Mouse (Mus musculus) forebrain, postnatal 0 days (tissue): ENCODE data around the gene Cd3d. TPM values are rescaled to one million over a fixed set of nuclear protein-coding genes. Genes with fewer than 3 reads are reported as not detected.

Experiments used
- ATAC-seq: fragments of 200-750 bp; cut with Nextera tagmentation; 2 replicates; pipeline ENCODE4 v1.8.0; 2017; ENCODE audit warnings: mild to moderate bottlenecking, moderate library complexity
- DNase-seq: peaks from one replicate; pipeline ENCODE4 v3.0.0-alpha.2; 2015
- H3K27ac ChIP-seq: fragments of 300-500 bp; sonication (generic); 2 replicates; pipeline ENCODE4 v1.5.1; 2014; ENCODE audit warnings: low read depth, mild to moderate bottlenecking, antibody characterized with exemption, low read length, moderate library complexity, mixed read lengths
- H3K27me3 ChIP-seq: fragments of 300-500 bp; sonication (generic); 2 replicates; pipeline ENCODE4 v1.6.1; 2014; ENCODE audit warnings: mild to moderate bottlenecking, low read length, mixed read lengths; ENCODE audit not compliant: insufficient read depth
- H3K36me3 ChIP-seq: fragments of 300-500 bp; sonication (generic); 2 replicates; pipeline ENCODE4 v1.6.1; 2014; ENCODE audit warnings: mild to moderate bottlenecking, moderate library complexity; ENCODE audit not compliant: insufficient read depth
- H3K4me1 ChIP-seq: fragments of 300-500 bp; sonication (generic); 2 replicates; pipeline ENCODE4 v1.6.1; 2014; ENCODE audit warnings: antibody characterized with exemption; ENCODE audit not compliant: insufficient read depth
- H3K4me2 ChIP-seq: fragments of 300-500 bp; sonication (generic); 2 replicates; pipeline ENCODE4 v1.6.1; 2014; ENCODE audit warnings: low read depth, mild to moderate bottlenecking, moderate library complexity
- H3K4me3 ChIP-seq: fragments of 300-500 bp; sonication (generic); 2 replicates; pipeline ENCODE4 v1.5.1; 2014; ENCODE audit warnings: low read depth, low read length, mixed read lengths
- H3K9ac ChIP-seq: fragments of 300-500 bp; sonication (generic); 2 replicates; pipeline ENCODE4 v1.6.1; 2014; ENCODE audit warnings: mild to moderate bottlenecking
- H3K9me3 ChIP-seq: fragments of 300-500 bp; sonication (generic); 2 replicates; pipeline ENCODE4 v1.6.1; 2016; ENCODE audit warnings: low read length
- CTCF ChIP-seq: sonication (generic); IDR thresholded peaks from 2 replicates; pipeline ENCODE4 v1.5.1; 2016; ENCODE audit warnings: antibody characterized with exemption, control low read depth, low read depth
- WGBS: fragments of 180-500 bp; shearing (Covaris S2); extraction: QIAGEN DNeasy Blood & Tissue Kit; methylation state at CpG from one replicate; pipeline ENCODE4 v1.1.7; 2014; 5-methylcytosine and 5-hydroxymethylcytosine counted together
- polyA plus RNA-seq: library from polyadenylated mRNA; unstranded; fragments of >200 nt; fragmentation: Nextera tagmentation; extraction: Ambion mirVana; gene quantifications from 2 replicates; pipeline ENCODE4 v1.2.1, GENCODE M21; 2015
- total RNA-seq: library from RNA; depleted of rRNA; stranded (reverse); fragments of >200 nt; gene quantifications from 2 replicates; pipeline ENCODE4 v1.2.3, GENCODE M21; 2014

Cd3d gene
- total and polyA plus RNA-seq, 2 experiments from 2014 or later: not detected

DNA sequence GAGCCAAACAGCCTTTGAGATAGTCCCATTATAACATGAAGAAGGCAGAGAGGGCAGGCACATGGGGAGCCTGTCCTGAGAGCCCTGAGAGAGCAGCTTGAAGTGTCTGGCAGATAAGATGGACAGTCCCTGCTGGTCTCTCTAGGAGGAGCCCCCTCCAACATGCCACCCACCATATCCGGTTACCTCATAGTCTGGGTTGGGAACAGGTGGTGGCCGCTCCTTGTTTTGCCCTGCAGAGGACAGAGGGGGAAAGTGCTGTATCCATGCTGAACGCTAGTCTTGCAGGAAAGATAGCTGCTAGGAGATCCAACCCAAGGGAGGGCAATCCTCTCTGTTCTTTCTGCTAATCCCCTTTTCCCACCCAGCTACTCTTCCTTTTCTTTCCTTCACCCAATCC, 18.7 kb downstream of the Cd3d start:
- DNase-seq (no peak), ATAC-seq (no peak)
- Histone ChIP-seq H3K27ac (no peak overlapping the region), H3K9ac (no peak overlapping the region), H3K36me3 (no peaks in the 10 kb centered on the region), H3K4me2 (no peak overlapping the region), H3K4me3 (no peak overlapping the region), H3K27me3 (no peaks in the 10 kb centered on the region), H3K9me3 (no peaks in the 10 kb centered on the region), H3K4me1 (no peaks in the 10 kb centered on the region)
- WGBS: 76% methylated on average over 3 of the region's 3 CpGs
- no peak for TF ChIP-seq CTCF

DNA sequence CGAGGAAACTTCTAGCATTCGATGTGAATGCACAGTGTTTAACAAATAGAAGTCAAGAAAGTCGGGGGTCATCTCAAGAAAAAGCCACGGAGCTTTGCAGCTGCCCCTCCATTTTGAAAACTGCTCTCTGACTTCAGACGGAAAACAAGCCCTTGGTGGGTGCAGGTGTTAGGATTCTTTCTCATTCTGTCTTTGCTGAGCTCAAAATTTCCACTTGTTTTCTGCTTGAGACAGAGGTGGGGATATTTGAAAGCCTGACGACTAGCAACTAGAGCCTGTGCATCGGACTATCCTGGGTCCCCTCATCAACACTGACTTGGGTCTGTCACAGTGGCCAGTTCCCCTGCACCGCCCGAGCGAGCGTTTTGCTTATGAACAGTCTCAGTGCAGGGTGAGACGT, 25.8 kb downstream of the Cd3d start:
- no peak overlapping the region for H3K27ac ChIP-seq
- 78% methylated on average over 12 of the region's 12 CpGs for WGBS
- H3K4me3 ChIP-seq: no peak overlapping the region
- no peaks in the 10 kb centered on the region for H3K27me3 ChIP-seq
- TF ChIP-seq CTCF: no peak
- ATAC-seq (no peak), DNase-seq (no peak)
- no peak overlapping the region for H3K4me2 ChIP-seq
- no peaks in the 10 kb centered on the region for H3K36me3 ChIP-seq
- no peaks in the 10 kb centered on the region for H3K4me1 ChIP-seq
- H3K9me3 ChIP-seq: no peaks in the 10 kb centered on the region
- H3K9ac ChIP-seq: no peak overlapping the region

DNA sequence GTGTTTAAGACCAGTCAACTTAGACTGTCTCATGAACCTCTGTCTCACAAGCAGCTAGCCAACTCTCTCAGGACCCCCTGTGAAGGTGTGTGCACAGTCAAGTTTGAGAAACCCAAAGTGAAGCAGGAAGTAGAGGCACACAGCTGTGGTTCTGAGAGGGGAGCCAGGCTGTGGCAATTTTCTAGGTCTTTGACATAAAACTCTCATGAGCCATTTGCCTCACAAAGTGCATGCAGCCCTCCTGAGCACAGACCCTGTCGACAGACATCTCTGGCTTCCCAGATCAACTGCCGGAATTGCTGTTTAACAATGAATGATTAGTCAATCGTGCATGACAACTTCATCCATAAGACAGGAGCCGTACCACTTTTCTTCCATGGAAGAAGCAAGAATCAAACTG, 26.8 kb downstream of the Cd3d start:
- Histone ChIP-seq H3K36me3 (no peaks in the 10 kb centered on the region), H3K4me3 (no peak overlapping the region), H3K4me2 (no peak overlapping the region), H3K4me1 (no peaks in the 10 kb centered on the region), H3K9me3 (no peaks in the 10 kb centered on the region), H3K9ac (no peak overlapping the region), H3K27me3 (no peaks in the 10 kb centered on the region), H3K27ac (no peak overlapping the region)
- no peak for DNase-seq
- TF ChIP-seq CTCF: no peak
- 64% methylated on average over 4 of the region's 4 CpGs for WGBS
- ATAC-seq: no peak

DNA sequence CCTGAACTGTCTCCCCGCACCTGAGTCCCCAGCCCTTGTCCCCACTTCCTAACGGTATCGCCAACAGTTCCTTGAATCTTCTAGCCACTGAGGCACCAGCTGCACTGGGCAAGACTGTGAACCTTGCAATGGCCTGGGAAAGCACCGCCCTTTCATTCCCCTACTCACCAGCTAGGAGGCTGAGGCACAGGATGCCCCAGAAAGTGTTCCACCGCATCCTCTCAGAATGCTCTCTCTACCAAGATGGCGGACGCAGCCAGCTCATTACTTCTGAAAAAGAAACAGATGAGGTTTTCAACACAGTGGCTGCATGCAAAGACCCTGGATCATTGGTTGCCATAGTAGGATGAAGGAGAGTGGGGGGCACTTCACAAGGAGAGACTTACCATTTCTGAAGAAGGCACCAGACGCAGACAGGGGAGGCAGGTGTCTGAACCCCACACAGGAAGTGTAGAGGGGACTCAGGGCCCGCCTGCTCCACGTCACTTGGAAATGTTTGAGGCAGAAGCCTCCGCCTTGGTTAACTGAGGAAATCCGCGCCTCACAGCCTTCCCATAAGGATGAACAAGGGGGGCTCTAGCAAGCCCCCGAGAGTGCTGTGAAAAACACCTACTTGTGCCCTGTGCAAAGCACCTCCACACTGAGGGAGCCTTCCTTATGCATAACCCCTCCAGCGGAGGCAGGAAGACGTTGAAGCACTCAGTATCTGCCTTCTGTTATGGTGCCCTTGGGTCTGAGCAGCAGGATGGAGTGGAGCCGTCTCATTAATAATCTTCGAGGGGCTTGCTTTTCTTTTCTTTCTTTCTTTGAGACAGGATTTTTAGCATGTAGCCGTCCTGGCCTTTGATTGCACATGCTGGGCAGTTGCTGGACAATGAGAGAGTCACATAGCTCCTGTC, 27.8 kb downstream of the Cd3d start, which contains the start of gene Cd3e:
Gene Cd3e (minus strand): TSS at position 448 of the 899 bp plus-strand sequence.
- Histone ChIP-seq H3K4me2 (no peak within 1 kb of the TSS), H3K9ac (no peak within 1 kb of the TSS), H3K9me3 (no peaks in the 10 kb centered on the region), H3K4me1 (no peaks in the 10 kb centered on the region), H3K4me3 (no peak within 1 kb of the TSS), H3K36me3 (no peaks in the 10 kb centered on the region), H3K27me3 (no peaks in the 10 kb centered on the region), H3K27ac (no peak within 1 kb of the TSS)
- DNase-seq: no peak
- no peak for TF ChIP-seq CTCF
- ATAC-seq: no peak
- WGBS: 77% methylated on average over 19 of the region's 19 CpGs

DNA sequence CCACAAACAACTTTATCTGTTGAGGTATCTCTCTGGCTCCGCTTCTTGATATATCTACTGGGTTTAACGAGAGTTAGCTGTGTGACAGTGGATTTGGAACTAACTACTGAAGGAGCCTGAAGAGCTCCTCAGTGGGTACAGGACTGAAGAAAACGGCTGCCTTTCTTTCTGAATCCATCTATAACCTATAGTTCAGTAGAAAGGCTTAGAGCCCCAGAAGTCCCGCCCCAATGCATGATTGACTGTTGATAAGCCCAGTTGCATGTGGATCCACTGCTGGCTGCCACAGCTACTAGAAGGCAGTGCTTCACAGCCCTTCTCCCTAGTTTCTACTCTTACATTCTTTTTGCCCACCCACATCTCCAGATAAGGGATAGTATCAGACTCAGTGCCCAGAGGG, 28.9 kb downstream of the Cd3d start:
- ATAC-seq (no peak), DNase-seq (no peak)
- WGBS: 83% methylated on average over 4 of the region's 4 CpGs
- Histone ChIP-seq H3K36me3 (no peaks in the 10 kb centered on the region), H3K9me3 (no peaks in the 10 kb centered on the region), H3K4me1 (no peaks in the 10 kb centered on the region), H3K4me2 (no peak overlapping the region), H3K4me3 (no peak overlapping the region), H3K9ac (no peak overlapping the region), H3K27me3 (no peaks in the 10 kb centered on the region), H3K27ac (no peak overlapping the region)
- no peak for TF ChIP-seq CTCF

DNA sequence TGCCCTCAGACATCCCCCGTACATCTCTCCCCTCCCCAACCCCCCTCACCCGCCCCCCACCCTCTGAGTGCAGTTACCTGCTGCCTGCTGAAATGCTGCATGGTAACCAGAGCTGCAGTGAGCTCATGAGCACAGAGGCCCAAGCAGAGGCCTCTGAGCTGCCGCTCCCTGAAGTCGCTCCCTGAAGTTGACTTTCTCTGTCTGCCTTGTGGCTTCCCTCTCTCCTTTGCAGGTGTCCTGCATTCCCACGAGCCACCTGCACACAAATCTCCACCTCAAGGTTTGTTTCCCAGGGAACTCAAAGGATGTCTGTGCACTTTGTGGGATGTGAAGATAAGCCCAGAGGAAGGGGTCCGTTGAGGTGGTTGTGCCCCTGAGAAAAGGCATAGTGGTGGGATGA, 29.7 kb downstream of the Cd3d start:
- DNase-seq (no peak), ATAC-seq (no peak)
- WGBS: 60% methylated on average over 6 of the region's 6 CpGs
- Histone ChIP-seq H3K27ac (no peak overlapping the region), H3K27me3 (no peaks in the 10 kb centered on the region), H3K36me3 (no peaks in the 10 kb centered on the region), H3K9ac (no peak overlapping the region), H3K4me3 (no peak overlapping the region), H3K4me2 (no peak overlapping the region), H3K9me3 (no peaks in the 10 kb centered on the region), H3K4me1 (no peaks in the 10 kb centered on the region)
- no peak for TF ChIP-seq CTCF

DNA sequence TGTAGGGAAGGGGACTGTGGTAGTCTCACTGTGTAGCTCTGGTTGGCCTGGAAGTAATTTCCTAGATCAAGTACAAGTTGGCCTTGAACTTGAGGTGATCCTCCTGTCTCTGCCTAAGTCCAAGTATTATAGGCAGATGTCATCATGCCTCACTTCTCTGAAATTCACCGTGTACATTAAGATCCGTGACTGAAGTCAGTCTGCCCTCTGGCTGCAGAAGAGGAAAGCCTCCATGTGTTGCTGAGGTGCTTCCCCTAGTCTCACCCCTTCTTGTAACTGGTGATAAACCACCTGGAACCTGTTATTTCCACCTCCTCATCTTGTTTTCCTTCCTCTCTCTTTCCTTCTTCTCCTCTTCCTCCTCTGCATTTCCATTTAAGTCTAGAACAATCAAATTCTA, 33.3 kb downstream of the Cd3d start:
- no peak for TF ChIP-seq CTCF
- no peaks in the 10 kb centered on the region for H3K4me1 ChIP-seq
- H3K36me3 ChIP-seq: no peaks in the 10 kb centered on the region
- DNase-seq (no peak), ATAC-seq (no peak)
- WGBS: 36% methylated on average over 2 of the region's 2 CpGs
- no peaks in the 10 kb centered on the region for H3K27me3 ChIP-seq
- H3K27ac ChIP-seq: no peak overlapping the region
- no peak overlapping the region for H3K9ac ChIP-seq
- H3K9me3 ChIP-seq: no peaks in the 10 kb centered on the region
- no peak overlapping the region for H3K4me2 ChIP-seq
- no peak overlapping the region for H3K4me3 ChIP-seq
